Mouse (Mus musculus) ES-E14 (cell line): ENCODE results near the gene Urgcp. TPM values are rescaled to one million over a fixed set of nuclear protein-coding genes. Genes with fewer than 3 reads are reported as not detected.
"Not testable (repeated sequence)": the region's sequence is repeated elsewhere in the genome, so short reads cannot be mapped to it uniquely, and the experiment has no call there.

Source experiments
- DNase-seq: peaks from one replicate; pipeline ENCODE4 v3.0.0-alpha.2; 2013; ENCODE audit warnings: low read depth, low spot score
- H3K27ac ChIP-seq: 2 replicates; pipeline ENCODE4 v1.5.1; 2012; ENCODE audit warnings: low read depth, mild to moderate bottlenecking, low read length, moderate library complexity, mixed read lengths; ENCODE audit not compliant: poor library complexity, insufficient read depth, severe bottlenecking
- H3K36me3 ChIP-seq: 2 replicates; pipeline ENCODE4 v1.6.1; 2012; ENCODE audit warnings: mild to moderate bottlenecking, low read length, moderate library complexity, mixed read lengths; ENCODE audit not compliant: control insufficient read depth, poor library complexity, insufficient read depth, severe bottlenecking
- H3K4me1 ChIP-seq, 2 experiments: fragments of 150-350 bp in 1 of 2; sonication (generic) in 1 of 2; 2 replicates each; pipeline ENCODE4 v1.6.1; 2012; ENCODE audit warnings: low read length in 2 of 2, mild to moderate bottlenecking in 1 of 2, mixed read lengths in 1 of 2; ENCODE audit not compliant: control insufficient read depth in 2 of 2, insufficient read depth in 2 of 2, poor library complexity in 1 of 2
- H3K4me3 ChIP-seq, 2 experiments: fragments of 150-350 bp in 1 of 2; sonication (generic) in 1 of 2; 2 replicates each; pipeline ENCODE4 v1.5.1; 2012; ENCODE audit warnings: low read length in 2 of 2, low read depth in 1 of 2, mild to moderate bottlenecking in 1 of 2, mixed read lengths in 1 of 2; ENCODE audit not compliant: insufficient read depth in 1 of 2, poor library complexity in 1 of 2, severe bottlenecking in 1 of 2
- H3K9ac ChIP-seq: 2 replicates; pipeline ENCODE4 v1.6.1; 2012; ENCODE audit warnings: low read depth, mild to moderate bottlenecking, low read length, mixed read lengths; ENCODE audit not compliant: poor library complexity, insufficient read depth, severe bottlenecking
- H3K9me3 ChIP-seq: fragments of 150-350 bp; sonication (generic); 2 replicates; pipeline ENCODE4 v1.6.1; 2012; ENCODE audit warnings: low read depth, mild to moderate bottlenecking, low read length; ENCODE audit not compliant: control insufficient read depth, insufficient read depth
- CHD2 ChIP-seq: IDR thresholded peaks from 2 replicates; pipeline ENCODE4 v1.6.1; 2014; ENCODE audit warnings: mild to moderate bottlenecking, low read depth, low read length, inconsistent platforms
- HCFC1 ChIP-seq: IDR thresholded peaks from 2 replicates; pipeline ENCODE4 v1.6.1; 2012; ENCODE audit warnings: low read length, inconsistent platforms, borderline replicate concordance; ENCODE audit not compliant: insufficient read depth
- MAFK ChIP-seq: IDR thresholded peaks from 2 replicates; pipeline ENCODE4 v1.6.1; 2014; ENCODE audit warnings: mild to moderate bottlenecking, low read depth, low read length, inconsistent platforms; ENCODE audit not compliant: insufficient read depth
- ZC3H11A ChIP-seq: IDR thresholded peaks from 2 replicates; pipeline ENCODE4 v1.6.1; 2012; ENCODE audit warnings: low read depth, mild to moderate bottlenecking, inconsistent platforms, low read length, borderline replicate concordance
- ZNF384 ChIP-seq: IDR thresholded peaks from 2 replicates; pipeline ENCODE4 v1.6.1; 2012; ENCODE audit warnings: low read depth, low read length, inconsistent platforms
- in situ Hi-C, 2 experiments: fragments of 600-800 bp; cut with MboI; formaldehyde crosslinking; loops; one replicate each; pipeline ENCODE4 v1.15.1; 2025; ENCODE audit warnings: low sequenced_read_pairs in 2 of 2, inconsistent platforms in 1 of 2; ENCODE audit not compliant: unreplicated experiment in 2 of 2
- total RNA-seq: library from RNA; depleted of rRNA; stranded (reverse); fragments of 300-350 nt; gene quantifications from 2 replicates; pipeline ENCODE4 v1.2.3, GENCODE M21; 2012; rRNA removed

Gene Urgcp
- 10.3 and 10.4 TPM in 2 replicates for total RNA-seq

GRCm38 (mm10) chr11:5761820-5762632, at the start of gene Urgcp:
Gene Urgcp (minus strand): TSS chr11:5762376.
- peaks cover 0 to 2% of the 10 kb centered on the region in 2 experiments; a peak in 1 of 4 replicates for H3K4me1 ChIP-seq
- in situ Hi-C loops, result no loop called here
- TF ChIP-seq CHD2 (no peak), HCFC1 (peak; percentile 60; the same call in 1 of the 2 replicates), ZNF384 (no peak)
- H3K4me3 ChIP-seq, result peak within 1 kb of the TSS; percentile 77 to 79
- H3K27ac ChIP-seq, result peak within 1 kb of the TSS; percentile 83
- no peaks in the 10 kb centered on the region for H3K9me3 ChIP-seq
- peak; percentile 79 for DNase-seq
- H3K36me3 ChIP-seq, result no peaks in the 10 kb centered on the region; the same call in 1 of the 2 replicates
- H3K9ac ChIP-seq, result peak within 1 kb of the TSS; percentile 93

GRCm38 (mm10) chr11:5809487-5809886, 47.3 kb upstream of the Urgcp start:
- DNase-seq, H3K36me3 ChIP-seq, H3K9ac ChIP-seq, H3K4me3 ChIP-seq, H3K9me3 ChIP-seq, H3K4me1 ChIP-seq, H3K27ac ChIP-seq, in situ Hi-C loops: not testable (repeated sequence)

GRCm38 (mm10) chr11:5807956-5808355, 45.8 kb upstream of the Urgcp start:
- H3K9ac ChIP-seq, result no peak overlapping the region
- peaks cover 0 to 10% of the 10 kb centered on the region in 2 experiments; a peak in 2 of 4 replicates for H3K4me1 ChIP-seq
- no peaks in the 10 kb centered on the region for H3K36me3 ChIP-seq
- no peak for DNase-seq
- no peaks in the 10 kb centered on the region for H3K9me3 ChIP-seq
- no peak overlapping the region for H3K4me3 ChIP-seq
- in situ Hi-C loops, result no loop called here
- peak; percentile 56; the same call in 1 of the 2 replicates for TF ChIP-seq MAFK
- no peak for TF ChIP-seq ZC3H11A
- TF ChIP-seq ZNF384, result no peak
- no peak for TF ChIP-seq CHD2
- no peak overlapping the region for H3K27ac ChIP-seq

GRCm38 (mm10) chr11:5805711-5806110, 43.5 kb upstream of the Urgcp start:
- DNase-seq, result no peak
- Histone ChIP-seq H3K36me3 (peaks cover under 1% of the 10 kb centered on the region; the same call in 1 of the 2 replicates), H3K9ac (no peak overlapping the region), H3K27ac (no peak overlapping the region), H3K4me1 (peaks cover 0 to 24% of the 10 kb centered on the region in 2 experiments; a peak in 2 of 4 replicates), H3K4me3 (no peak overlapping the region), H3K9me3 (no peaks in the 10 kb centered on the region)
- in situ Hi-C loops, result no loop called here
- no peak for TF ChIP-seq CHD2
- TF ChIP-seq ZNF384, result no peak
- no peak for TF ChIP-seq MAFK
- no peak for TF ChIP-seq HCFC1
- TF ChIP-seq ZC3H11A, result no peak

- TF ChIP-seq CHD2 (no peak), MAFK (no peak)
- in situ Hi-C loops, result no loop called here
- H3K4me3 ChIP-seq, result no peak overlapping the region
- H3K9me3 ChIP-seq, result no peaks in the 10 kb centered on the region
- no peak overlapping the region; the same call in 1 of the 2 replicates for H3K27ac ChIP-seq
- no peak overlapping the region for H3K9ac ChIP-seq
- peaks cover 16% of the 10 kb centered on the region for H3K36me3 ChIP-seq
- H3K4me1 ChIP-seq, result peaks cover 0 to 24% of the 10 kb centered on the region in 2 experiments; a peak in 2 of 4 replicates
- DNase-seq, result no peak
Measured at GRCm38 (mm10) chr11:5804174-5804573, 42.0 kb upstream of the Urgcp start.
